1 mouse cellular context compared by ENCODE assay signal in the genomic region with DNA sequence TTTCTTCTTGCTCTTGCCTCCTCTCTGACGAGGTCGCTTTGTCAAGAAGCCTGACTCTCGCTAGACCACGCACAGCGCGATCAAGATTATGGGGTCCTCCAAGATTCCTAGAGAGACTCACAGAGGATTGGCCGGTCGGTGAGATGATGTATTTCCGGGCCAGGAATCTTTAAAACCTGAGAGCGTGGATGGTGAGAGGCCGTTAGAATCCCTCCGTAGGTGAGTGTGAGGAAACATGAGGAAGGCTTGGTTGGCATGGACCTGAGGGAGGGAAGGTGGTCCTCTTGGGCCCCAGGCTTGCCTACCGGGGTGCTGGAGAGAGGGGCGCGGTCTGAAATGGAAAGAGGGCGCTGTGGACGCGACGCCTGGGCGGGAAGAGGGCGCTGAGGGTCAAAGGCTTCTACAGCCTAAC.
TF ChIP-seq lines count a peak whose summit lies in the region.

No protein-coding gene starts in this region.

TF ChIP-seq in CH12.LX, 34 proteins besides CTCF, POLR2A, EP300 and RAD21 (continued from another document):
- no peak for TF ChIP-seq PAX5 (IDR thresholded peaks at IDR 0.05; ENCODE audit: low read length)
- TF ChIP-seq POLR2AphosphoS2 (IDR thresholded peaks at IDR 0.05; ENCODE audit: low read depth, low read length), result peak; percentile 91
- peak; percentile 7; the same call in 1 of the 2 replicates for TF ChIP-seq SMC3 (IDR thresholded peaks at IDR 0.05; ENCODE audit: low read depth, low read length)
- no peak for TF ChIP-seq MAFK (IDR thresholded peaks at IDR 0.05; ENCODE audit: insufficient replicate concordance, low read length)
- TF ChIP-seq HCFC1 (IDR thresholded peaks at IDR 0.05; ENCODE audit: low read depth, low read length), result peak; percentile 80
- 0 out of 2 replicates have a peak, but pooled peaks have one; percentile 34 for TF ChIP-seq MAZ (IDR thresholded peaks at IDR 0.05; ENCODE audit: low read depth, low read length)
- no peak for TF ChIP-seq MXI1 (IDR thresholded peaks at IDR 0.05; ENCODE audit: low read depth, low read length)
- no peak for TF ChIP-seq BHLHE40 (IDR thresholded peaks at IDR 0.05; ENCODE audit: low read depth, low read length)
- TF ChIP-seq SIN3A (IDR thresholded peaks at IDR 0.05; ENCODE audit: low read length), result peak; percentile 61; the same call in 1 of the 2 replicates
- TF ChIP-seq USF2 (conservative IDR thresholded peaks at IDR 0.05; ENCODE audit: low read depth, low read length), result no peak
- TF ChIP-seq RCOR1 (conservative IDR thresholded peaks at IDR 0.05; ENCODE audit: low read depth, low read length), result no peak
- TF ChIP-seq NRF1 (IDR thresholded peaks at IDR 0.05; ENCODE audit: low read depth, low read length), result no peak
- peak; percentile 95 for TF ChIP-seq ZMIZ1 (IDR thresholded peaks at IDR 0.05; ENCODE audit: low read depth, low read length)
- peak; percentile 57; the same call in 1 of the 2 replicates for TF ChIP-seq MAX (IDR thresholded peaks at IDR 0.05; ENCODE audit: low read length)
- TF ChIP-seq E2F4 (IDR thresholded peaks at IDR 0.05; ENCODE audit: insufficient replicate concordance, low read depth, low read length), result no peak
- no peak; the same call in 1 of the 2 replicates for TF ChIP-seq CHD2 (IDR thresholded peaks at IDR 0.05; ENCODE audit: low read length)
- no peak for TF ChIP-seq ZC3H11A (IDR thresholded peaks at IDR 0.05; ENCODE audit: low read depth, low read length)
- TF ChIP-seq JUN (IDR thresholded peaks at IDR 0.05; ENCODE audit: insufficient read depth, low read depth, low read length), result no peak
- no peak for TF ChIP-seq JUND (conservative IDR thresholded peaks at IDR 0.05; ENCODE audit: low read depth, low read length)
- no peak for TF ChIP-seq GABPA (IDR thresholded peaks at IDR 0.05; ENCODE audit: insufficient replicate concordance, low read depth, low read length)
- no peak for TF ChIP-seq ZNF384 (IDR thresholded peaks at IDR 0.05; ENCODE audit: low read depth, low read length)
- TF ChIP-seq ELF1 (IDR thresholded peaks at IDR 0.05; ENCODE audit: low read depth, low read length), result 0 out of 2 replicates have a peak, but pooled peaks have one; percentile 24
- TF ChIP-seq ETS1 (conservative IDR thresholded peaks at IDR 0.05; ENCODE audit: low read depth, low read length), result no peak
- TF ChIP-seq TBP (conservative IDR thresholded peaks at IDR 0.05; ENCODE audit: low read depth, low read length), result peak; percentile 97
- no peak; the same call in 1 of the 2 replicates for TF ChIP-seq MEF2A (IDR thresholded peaks at IDR 0.05; ENCODE audit: borderline replicate concordance, low read depth, low read length)
